Mouse (Mus musculus) megakaryocyte-erythroid progenitor cell, adult 5-6 weeks (primary cell): ENCODE measurements around the gene Pcsk4. TPM values are rescaled to one million over a fixed set of nuclear protein-coding genes. Genes with fewer than 3 reads are reported as not detected.
"Not testable (repeated sequence)": the region's sequence is repeated elsewhere in the genome, so short reads cannot be mapped to it uniquely, and the experiment has no call there.

Source experiments
- ATAC-seq: replicated peaks from 2 replicates; pipeline ENCODE4 v1.8.0; 2016; ENCODE audit warnings: mild to moderate bottlenecking, inconsistent platforms; ENCODE audit not compliant: severe bottlenecking, poor library complexity, low FRiP score, low TSS enrichment
- total RNA-seq, 2 experiments: library from RNA; stranded (forward) in 1 of 2; stranded (reverse) in 1 of 2; fragments of 200-1000, 215-1000 nt in 1 of 2; fragments of >200 nt in 1 of 2; fragmentation: Nextera tagmentation in 1 of 2; gene quantifications; 2 replicates each; pipeline ENCODE4 v1.2.3; 2014 to 2017

Gene Pcsk4
- total RNA-seq, 2 experiments from 2014 or later = 1.6 to 16.1 TPM

DNA sequence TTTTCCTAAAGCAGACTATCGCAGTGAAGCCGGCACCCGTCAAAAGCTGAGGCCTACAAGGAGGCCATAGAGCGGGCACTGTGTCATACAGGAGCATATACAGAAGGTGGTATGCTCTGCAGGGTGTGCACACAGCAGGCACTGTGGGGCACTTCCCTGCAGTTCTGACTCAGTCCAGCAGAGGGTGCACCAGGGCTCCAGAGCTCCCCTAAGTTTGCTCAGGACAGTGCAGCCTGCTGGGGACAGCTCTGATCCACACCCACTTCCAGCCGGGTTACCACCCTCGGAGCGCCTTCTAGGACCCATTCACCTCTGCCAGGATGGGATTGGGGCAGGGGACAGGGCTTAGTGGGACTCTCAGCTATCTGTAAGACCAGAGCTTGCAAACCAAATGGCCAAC, 21.0 kb upstream of the Pcsk4 start:
- peak; percentile 86 for ATAC-seq

DNA sequence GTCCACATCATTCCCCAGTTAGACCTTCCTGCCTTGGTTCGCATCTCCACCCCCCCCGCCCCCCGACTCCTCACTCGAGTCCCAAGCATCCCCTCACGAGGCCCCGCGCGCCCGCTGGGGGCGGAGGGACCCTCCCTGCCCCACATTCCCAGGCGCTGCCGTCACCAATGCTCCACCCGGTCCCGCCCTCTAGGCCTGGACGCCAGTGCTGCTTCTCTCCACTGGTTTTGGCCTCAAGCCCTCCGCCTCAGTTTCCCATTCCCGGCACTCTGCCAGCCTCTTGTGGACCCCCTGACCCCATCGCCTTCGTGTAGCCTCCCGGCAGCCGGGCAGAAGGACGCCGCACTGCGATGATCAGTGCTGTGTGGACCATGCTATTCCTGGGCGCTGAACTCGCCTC, 19.7 kb upstream of the Pcsk4 start:
- no peak for ATAC-seq

DNA sequence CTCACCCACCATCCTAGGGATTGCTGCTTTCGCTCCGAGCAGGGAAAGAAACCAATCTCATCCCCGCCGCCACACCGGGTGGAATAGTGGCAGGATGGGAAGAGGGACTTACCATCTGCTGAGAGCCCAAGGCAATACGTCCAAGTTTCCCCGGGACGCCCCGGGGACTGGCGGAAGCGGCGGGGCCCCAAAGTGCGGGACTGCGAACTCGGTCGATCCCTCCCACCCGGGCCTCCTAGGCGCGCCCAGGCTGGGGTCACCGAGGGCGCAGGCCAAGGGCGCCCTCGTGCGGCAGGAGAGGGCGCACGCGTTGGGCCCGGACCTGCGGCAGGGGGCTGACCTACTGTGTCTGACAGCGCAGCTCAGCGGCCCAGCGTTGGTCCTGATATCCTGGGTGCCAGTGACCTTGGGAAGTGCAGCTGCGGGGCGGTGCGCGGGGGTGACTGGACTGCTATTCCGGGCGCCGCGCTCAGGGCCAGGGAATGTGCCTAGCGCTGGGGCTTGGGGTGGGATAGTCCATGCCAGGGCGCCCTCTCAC, 19.0 kb upstream of the Pcsk4 start, which contains the start of gene Adamtsl5:
Gene Adamtsl5, minus strand, starts transcription at position 169 of the 538 bp plus-strand sequence.
- 0 out of 2 replicates have a peak, but pooled peaks have one; percentile 18 for ATAC-seq

DNA sequence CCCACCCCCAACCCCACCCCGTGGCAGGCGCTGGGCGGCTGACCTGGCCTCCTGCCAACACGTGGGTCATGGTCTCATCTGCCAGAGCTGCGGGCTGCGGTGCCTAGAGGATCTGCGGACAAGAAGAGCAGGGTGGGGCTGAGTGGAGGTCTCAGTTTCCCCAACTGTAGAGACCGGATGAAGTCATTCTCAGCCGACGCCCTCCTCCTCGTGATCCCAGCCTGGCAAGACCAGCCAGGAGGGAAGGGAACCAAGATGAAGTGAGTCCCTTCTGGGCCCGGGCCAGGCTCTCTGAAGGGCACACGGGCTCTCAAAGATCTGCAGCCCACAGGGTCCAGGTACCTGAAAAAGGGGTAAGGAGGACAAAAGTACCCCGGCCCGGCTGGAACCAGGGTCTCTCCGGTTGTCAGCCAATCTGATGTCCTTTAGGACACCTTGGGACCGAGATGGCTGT, 18.2 kb upstream of the Pcsk4 start:
- ATAC-seq = no peak

DNA sequence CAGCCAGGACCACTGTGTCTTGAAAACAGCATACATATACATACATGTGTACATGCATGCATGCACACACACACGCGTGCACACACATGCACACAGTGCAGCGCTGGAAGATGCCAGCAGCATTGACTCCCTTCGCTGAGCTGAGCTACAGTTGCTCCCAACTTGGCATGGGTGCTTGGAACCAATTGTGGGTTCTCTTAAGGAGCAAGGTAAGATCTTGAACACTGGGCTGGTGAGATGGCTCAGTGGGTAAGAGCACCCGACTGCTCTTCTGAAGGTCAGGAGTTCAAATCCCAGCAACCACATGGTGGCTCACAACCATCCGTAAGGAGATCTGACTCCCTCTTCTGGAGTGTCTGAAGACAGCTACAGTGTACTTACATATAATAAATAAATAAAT, 16.6 kb upstream of the Pcsk4 start:
- not testable (repeated sequence) for ATAC-seq

DNA sequence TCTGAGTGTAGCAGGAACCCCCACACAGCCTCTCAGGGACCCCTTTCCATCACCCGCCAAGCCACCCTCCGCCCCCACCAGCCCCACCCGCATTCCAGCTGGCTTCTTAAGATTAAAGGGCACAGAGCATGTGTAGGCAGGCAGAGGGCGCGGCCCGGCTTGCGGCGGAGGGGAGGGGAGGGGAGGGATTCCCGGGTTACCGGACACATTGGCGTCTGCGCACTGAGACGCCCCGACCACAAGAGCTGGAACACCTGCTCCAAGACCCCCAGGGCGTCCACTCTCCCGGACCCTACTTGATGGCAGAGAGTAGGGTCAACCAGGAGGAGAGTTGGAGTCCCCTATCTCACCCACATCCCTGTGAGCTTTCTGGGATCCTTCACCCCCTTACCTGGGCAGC, 15.8 kb upstream of the Pcsk4 start:
- ATAC-seq = no peak

DNA sequence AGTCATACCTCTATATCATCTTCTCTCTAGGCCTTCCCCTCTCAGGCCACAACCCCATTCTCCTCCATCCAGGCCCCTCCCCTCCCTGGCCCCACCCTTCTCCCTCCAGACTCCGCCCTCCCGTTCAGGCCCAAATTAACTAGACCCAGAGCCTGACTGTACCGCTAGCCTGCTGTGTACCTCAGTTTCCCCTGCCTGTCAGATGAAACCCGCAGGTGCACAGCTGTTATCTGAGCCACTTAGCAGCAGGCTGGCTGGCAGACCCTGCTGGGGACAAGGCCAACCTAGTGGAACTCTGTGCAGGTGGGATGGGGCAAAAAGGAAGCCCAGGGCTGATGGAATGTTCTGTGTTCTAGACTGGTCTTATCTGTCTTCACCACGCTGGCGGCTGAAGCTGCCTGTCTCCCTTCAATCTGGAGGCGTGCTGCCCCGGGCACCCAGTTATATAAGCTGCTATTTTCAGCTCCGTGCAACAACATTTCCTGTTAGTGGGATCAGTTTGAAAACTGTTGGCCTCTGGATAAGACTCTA, 14.9 kb upstream of the Pcsk4 start:
- ATAC-seq = peak; percentile 59

DNA sequence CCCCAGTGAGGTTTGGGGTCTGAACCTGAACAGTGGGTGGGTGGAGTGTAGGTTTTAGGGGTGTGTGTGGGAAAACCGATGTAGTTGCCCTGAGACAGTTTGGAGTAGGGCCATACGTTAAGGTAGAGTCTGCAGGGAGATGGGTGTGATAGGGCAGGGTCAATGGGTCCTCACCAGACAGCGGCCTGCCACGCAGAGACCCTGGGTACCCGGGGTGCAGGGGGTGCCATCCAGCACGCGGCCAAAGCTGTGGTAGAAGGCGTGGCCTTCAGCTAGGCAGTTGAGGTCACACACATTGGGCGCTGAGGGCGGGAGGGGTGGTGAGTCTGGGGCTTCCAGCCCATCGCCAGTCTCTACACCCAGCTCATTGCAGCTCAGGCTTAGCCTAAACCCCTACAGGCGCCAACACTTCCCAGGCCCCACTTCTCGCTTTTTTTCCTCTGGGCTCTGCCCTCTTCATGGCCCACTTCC, 14.2 kb upstream of the Pcsk4 start:
- no peak; the same call in 1 of the 2 replicates for ATAC-seq

DNA sequence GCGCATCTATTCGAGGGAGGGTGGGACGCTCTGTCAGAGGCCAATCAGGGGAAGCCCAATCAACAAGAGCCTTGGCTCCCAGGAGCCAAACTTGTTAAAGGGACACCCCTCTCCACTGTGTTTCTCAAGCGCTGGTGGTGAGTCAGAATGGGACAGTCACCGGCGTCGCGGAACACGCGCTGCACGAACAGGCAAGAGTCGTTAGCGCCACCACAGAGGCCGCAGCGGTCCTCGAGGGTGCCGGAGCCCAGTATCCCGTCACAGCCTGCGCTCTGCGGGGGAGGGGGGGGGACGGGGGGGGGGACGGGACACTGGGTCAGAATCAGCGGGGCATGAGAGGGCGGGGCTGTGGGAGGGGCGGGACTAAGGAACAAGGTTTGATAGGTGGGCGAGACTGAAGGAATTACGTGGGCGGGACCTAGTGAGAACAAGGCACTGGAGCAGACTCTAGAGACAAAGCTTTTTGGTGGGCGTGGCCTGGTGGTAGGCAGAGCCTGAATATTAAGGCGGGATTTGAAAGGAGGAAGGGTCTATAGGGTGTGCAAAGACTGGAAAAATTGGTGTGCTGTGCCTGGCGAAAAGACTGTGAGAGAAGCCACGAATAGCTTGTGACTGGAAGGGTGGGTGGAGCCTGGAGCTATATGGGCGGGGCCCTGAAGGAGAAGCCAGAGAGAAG, 13.6 kb upstream of the Pcsk4 start:
- ATAC-seq = peak; percentile 12; the same call in 1 of the 2 replicates

DNA sequence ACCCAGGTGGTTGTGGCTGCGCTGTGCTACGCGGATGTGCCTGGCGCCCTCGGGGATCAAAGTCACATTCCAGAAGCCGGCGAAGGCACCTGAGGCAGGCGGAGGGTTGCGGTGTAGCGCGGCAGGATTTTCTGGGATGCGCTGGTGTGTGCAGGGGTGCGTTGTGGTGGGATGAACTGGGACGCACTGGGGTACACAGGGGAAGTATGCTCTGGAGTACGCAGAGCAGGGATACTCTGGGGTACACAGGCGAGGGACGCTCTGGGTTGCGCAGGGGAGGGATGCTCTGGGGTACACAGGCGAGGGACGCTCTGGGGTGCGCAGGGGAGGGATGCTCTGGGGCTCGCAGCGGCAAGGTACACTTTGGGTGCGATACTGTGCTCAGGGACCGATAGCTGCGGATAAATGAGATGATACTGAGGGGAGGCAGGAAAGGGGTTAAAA, 13.0 kb upstream of the Pcsk4 start:
- no peak for ATAC-seq

DNA sequence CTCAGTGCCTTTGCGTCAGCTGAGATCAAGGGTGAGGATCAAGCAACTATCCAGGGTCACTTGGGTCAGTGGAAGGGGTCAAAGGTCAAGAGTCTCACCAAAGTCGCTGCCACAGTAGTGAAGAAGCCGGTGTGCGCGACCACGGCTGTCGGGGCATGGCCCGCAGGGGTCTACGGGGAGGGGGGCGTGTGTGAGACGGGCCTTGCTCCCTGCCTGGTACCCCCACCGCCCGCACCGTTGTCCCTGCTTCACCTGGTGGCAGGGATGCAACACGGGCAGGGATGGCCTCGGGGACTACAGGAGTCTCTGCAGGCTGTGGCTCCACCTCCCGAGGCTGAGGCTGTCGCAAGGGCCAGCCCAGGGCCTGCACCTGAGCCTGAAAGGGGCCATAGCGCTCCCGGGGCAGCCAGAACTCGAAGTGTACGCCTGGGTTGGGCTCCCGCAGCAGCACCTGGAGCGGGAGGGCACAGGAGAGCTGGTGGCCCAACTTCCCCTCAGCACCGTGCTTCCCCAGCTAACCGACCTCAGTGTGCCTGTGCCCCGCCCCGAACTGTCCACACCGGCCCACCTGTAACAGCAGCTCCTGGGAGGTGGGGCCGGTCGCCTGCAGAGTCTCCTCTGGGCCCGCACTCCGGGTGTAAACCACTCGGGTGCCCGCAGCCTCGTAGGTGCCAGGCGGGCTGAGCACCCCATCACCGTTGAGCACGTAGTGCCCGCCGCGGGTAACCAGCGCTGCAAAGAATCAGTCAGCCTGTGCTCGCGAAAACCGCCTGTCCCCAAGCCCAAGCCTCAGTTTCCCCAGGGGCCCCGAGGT, 12.4 kb upstream of the Pcsk4 start:
- no peak for ATAC-seq

DNA sequence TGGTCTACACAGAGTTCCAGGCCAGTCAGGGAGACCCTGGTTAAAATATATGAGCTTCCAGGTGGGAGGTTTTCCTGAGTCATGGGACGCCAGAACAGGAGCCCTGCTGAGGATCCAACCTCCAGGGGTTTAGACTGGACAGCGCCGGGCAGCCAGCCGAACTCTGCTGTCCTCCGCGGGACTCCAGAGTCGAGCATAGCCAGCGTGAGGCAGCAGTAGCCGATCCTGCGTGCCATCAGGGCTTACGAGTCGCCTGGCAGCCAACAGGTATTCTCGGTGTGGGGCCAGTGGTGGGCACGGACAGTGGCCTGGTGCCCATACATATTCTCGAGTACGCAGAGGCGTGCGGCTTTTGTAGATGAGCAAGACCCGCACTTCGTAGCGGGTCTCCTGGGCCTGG, 11.7 kb upstream of the Pcsk4 start:
- no peak for ATAC-seq

DNA sequence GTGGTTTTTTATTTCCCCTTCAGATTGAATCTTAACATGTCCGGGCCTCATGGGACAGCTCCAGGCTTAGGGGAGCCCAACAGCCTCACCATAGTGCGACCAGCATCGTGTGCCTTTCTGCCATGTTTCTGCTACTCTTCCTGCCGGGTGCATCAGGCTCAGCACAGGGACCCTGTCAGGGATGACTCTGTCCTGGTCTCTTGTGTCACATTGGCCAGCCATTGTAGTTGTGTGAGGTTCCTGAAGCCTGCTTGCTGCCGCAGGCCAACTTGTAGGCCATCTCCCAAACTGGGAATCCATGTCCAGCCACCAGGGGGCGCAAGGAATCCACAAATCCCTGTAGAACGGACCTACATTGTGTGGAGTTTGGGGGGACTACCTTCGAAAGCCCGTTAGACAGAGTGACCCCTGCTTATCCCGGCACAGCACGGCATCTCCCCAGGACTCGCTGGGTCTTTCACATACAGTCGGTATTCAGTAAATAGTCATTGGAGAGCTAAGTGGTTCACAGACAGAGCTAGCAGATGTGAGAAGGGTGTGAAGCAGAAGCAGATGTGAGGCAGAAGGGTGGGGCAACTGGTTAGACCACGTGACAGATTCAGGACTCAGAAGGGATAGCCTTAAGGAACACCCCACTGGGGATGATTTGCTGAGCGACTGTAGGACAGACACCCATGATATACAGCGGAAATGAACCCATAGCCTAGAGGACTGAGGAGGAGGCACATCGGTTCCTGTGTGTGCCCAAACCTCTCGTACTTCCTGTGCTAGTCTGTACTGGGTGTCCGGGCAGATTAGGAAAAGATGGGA, 10.8 kb upstream of the Pcsk4 start:
- 0 out of 2 replicates have a peak, but pooled peaks have one; percentile 20 for ATAC-seq

DNA sequence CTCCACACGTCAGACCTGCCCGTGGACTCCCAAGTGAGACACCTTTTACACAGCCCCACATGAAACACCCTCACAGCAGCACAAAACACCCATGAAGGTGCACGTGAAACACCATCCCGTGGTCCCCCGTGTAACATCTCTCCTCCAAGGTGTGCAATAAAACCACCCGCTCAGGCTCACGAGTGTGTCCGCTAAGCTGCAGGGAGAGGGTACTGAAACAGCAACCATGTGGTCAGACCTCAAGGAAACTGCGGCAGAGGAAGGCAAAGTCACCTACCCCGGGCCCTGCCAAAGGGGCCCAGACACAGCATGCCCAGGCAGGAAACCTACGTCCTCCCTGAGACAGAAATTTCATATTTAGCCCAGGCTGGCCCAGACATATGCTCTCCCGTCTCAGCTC, 7.0 kb upstream of the Pcsk4 start:
- no peak for ATAC-seq

DNA sequence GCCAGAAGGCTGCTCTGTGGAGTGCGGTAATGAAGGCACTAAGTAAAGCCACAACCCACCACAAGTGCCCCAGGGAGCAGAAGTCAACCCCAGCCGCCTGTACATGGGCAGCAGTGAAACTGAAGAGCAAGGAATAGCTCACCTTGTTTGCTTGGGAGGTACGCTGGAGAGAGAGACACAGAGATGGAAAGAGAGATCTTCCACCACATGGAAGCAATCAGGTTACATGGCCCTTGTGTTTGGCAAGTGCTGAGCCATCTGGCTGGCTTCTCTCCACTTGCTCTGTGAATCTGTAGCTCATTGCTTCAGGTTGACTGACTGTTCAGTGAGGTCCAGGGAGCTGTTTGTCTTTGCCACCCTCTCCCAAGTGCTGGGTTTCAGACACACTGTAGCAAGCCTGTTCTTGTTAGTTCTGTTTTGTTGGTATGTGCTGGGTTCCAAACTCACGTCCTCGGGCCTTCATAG, 3.3 kb upstream of the Pcsk4 start:
- no peak for ATAC-seq

DNA sequence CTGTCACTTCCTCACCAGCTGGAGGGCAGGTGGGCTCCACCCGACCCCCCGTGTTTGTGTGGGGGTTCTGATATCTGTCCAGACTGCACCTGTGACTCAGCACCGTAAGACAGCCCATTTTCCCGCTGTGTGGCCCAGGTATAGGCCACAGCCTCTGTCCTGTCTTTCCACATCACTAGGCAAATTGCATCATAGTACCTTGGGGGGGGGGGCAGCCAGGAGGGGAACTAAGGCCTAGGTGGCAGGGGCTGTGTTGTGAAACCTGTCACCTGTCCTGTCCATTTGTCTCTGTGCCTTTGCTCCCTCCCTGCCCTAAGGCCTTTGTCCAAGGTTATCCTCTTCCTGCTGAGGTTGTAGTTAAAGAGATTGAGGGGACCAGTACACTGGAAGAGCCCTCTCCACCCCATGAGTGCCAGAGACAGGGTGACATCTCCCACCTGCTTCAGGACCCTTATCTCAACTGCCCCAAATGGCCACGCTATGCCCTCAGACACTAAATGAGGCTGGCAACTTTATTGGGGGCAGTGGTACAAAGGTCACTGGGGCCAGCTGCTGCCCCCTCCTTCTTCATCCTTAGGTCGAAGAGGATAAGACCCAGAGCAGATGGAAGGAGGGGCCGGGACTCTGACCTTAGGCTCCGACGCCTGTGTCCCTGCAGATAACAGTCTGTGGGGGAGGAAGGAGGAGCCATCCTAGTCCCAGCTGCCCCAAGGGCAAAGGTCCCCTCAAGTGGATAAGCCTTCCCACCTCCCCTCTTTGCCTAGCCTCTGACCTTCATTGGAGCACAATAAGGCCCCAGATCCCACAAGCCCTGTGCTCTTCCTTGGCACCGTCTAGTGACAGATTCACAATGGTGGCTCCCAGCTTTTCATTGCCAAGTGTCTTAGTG, 2.6 kb upstream of the Pcsk4 start:
- peak; percentile 58 for ATAC-seq

DNA sequence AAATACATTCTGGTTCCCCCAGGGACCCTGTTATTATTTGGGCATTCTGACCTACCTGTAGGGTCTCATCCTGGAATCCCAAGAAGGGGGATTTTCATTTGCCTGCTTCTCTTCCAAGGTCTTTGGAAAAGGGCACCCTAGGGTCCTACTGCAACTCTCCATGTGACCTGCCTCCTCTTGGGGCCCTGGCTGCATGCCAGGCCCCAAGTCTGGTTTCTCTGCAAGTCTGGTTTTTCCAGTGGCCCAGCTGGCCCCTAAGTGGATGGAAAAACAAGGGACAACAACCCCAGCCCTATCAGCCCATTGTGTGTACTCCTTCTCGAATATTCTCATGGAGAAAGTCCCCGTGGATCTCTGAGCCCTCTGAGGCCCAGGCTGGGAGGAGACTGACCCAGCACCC, 1.6 kb upstream of the Pcsk4 start:
- no peak for ATAC-seq

DNA sequence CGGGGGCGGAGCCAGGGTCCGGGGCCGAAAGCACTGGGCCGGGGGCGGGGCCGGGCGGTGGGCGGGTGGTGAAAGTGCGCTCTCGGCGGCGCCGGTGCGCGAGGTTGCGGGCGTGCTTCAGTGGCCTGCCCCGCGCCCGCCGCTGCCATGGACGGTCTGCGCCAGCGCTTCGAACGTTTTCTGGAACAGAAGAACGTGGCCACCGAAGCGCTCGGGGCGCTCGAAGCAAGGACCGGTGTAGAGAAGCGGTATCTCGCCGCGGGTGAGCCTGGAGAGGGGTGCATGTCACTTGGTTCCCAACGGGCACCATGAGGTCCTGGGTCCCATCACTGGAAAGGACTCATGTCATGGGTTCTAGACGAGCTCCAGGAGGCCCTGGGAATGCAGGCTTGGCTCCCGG, 786 bp upstream of the Pcsk4 start:
- no peak for ATAC-seq
